Comparison of ENCODE assay signal across 10 mouse cellular contexts in genomic region chr17:14672402-14672801, GRCm38 (mm10). TPM values are rescaled to one million over a fixed set of nuclear protein-coding genes. Genes with fewer than 3 reads are reported as not detected.
DNase-seq lines count a peak whose midpoint lies in the region; ATAC-seq and TF ChIP-seq lines count a peak whose summit lies in the region.
"Had no signal": no experiment of that assay in that cellular context is flagged by ENCODE, and none has a peak within 500 bp of the region (broad histone marks: within the 10 kb centered on the region; RNA-seq: fewer than 3 reads in every experiment).

No protein-coding gene starts in this region.

- no peaks in the 10 kb centered on the region for H3K36me3 ChIP-seq in hindbrain, postnatal 0 days (ENCODE audit: insufficient read depth, low read length)
- no peaks in the 10 kb centered on the region for H3K36me3 ChIP-seq in hindbrain, embryonic 12.5 days
- H3K36me3 ChIP-seq in kidney, embryonic 14.5 days (ENCODE audit: control insufficient read depth, insufficient read depth, low read length): no peaks in the 10 kb centered on the region

- H3K27ac ChIP-seq in hindbrain, postnatal 0 days: no peak overlapping the region
- no peak overlapping the region for H3K27ac ChIP-seq in hindbrain, embryonic 12.5 days
- no peak overlapping the region for H3K27ac ChIP-seq in kidney, embryonic 14.5 days (ENCODE audit: low read depth, low read length)
- H3K27ac ChIP-seq: liver, embryonic 14.5 days; stomach, embryonic 15.5 days had no signal

- no peaks in the 10 kb centered on the region for H3K27me3 ChIP-seq in hindbrain, postnatal 0 days (ENCODE audit: insufficient read depth, low read length)
- H3K27me3 ChIP-seq in hindbrain, embryonic 12.5 days: no peaks in the 10 kb centered on the region
- no peaks in the 10 kb centered on the region for H3K27me3 ChIP-seq in kidney, embryonic 14.5 days (ENCODE audit: control insufficient read depth, insufficient read depth, low read length)
- H3K27me3 ChIP-seq: stomach, embryonic 15.5 days had no signal

- H3K4me1 ChIP-seq in hindbrain, postnatal 0 days (ENCODE audit: insufficient read depth, low read length): no peaks in the 10 kb centered on the region
- 0 out of 2 replicates have a peak, but pooled peaks cover 4% of the 10 kb centered on the region for H3K4me1 ChIP-seq in hindbrain, embryonic 12.5 days
- no peaks in the 10 kb centered on the region for H3K4me1 ChIP-seq in kidney, embryonic 14.5 days (ENCODE audit: control insufficient read depth, insufficient read depth, low read length)
- H3K4me1 ChIP-seq: stomach, embryonic 15.5 days had no signal

- TF ChIP-seq CTCF in hindbrain, postnatal 0 days (IDR thresholded peaks at IDR 0.05; ENCODE audit: low read depth): no peak

- 29% methylated on average over 5 of the region's 5 CpGs for WGBS in hindbrain, postnatal 0 days
- 40% methylated on average over 5 of the region's 5 CpGs for WGBS in hindbrain, embryonic 12.5 days
- 48% methylated on average over 5 of the region's 5 CpGs for WGBS in kidney, embryonic 14.5 days

- H3K9me3 ChIP-seq in hindbrain, postnatal 0 days (ENCODE audit: low read length): no peaks in the 10 kb centered on the region
- H3K9me3 ChIP-seq in hindbrain, embryonic 12.5 days (replicated peaks): no peaks in the 10 kb centered on the region
- no peaks in the 10 kb centered on the region for H3K9me3 ChIP-seq in kidney, embryonic 14.5 days (ENCODE audit: control insufficient read depth, low read length)
- H3K9me3 ChIP-seq: stomach, embryonic 15.5 days had no signal

- ATAC-seq in hindbrain, postnatal 0 days: peak; percentile 70
- ATAC-seq in hindbrain, embryonic 12.5 days (ENCODE audit: low FRiP score): no peak
- ATAC-seq in kidney, embryonic 14.5 days (ENCODE audit: low FRiP score, low TSS enrichment): no peak

- peak; percentile 64 for DNase-seq in hindbrain, postnatal 0 days (ENCODE audit: low spot score)
- DNase-seq in ZHBTc4 (ENCODE audit: low read depth, low spot score): peak; percentile 7
- DNase-seq in cerebellum, postnatal 14 days: peak; percentile 82 to 84
- DNase-seq in layer of hippocampus, adult 8-10 months (ENCODE audit: low spot score in 2 of 2): peak; percentile 33 to 46
- DNase-seq in testis, postnatal 14 days (ENCODE audit: low spot score): peak; percentile 44
- no peak for DNase-seq in thymus, postnatal 14 days

- no peak overlapping the region for H3K9ac ChIP-seq in hindbrain, postnatal 0 days (replicated peaks; ENCODE audit: low read length)
- H3K9ac ChIP-seq in hindbrain, embryonic 12.5 days: no peak overlapping the region
- H3K9ac ChIP-seq in kidney, embryonic 14.5 days (ENCODE audit: low read depth, low read length): no peak overlapping the region
- H3K9ac ChIP-seq: liver, embryonic 14.5 days; stomach, embryonic 15.5 days had no signal

- H3K4me3 ChIP-seq in hindbrain, postnatal 0 days (ENCODE audit: low read length): no peak overlapping the region
- H3K4me3 ChIP-seq in hindbrain, embryonic 12.5 days: no peak overlapping the region
- H3K4me3 ChIP-seq in kidney, embryonic 14.5 days (ENCODE audit: low read length): no peak overlapping the region
- H3K4me3 ChIP-seq: stomach, embryonic 15.5 days had no signal

- no peak overlapping the region for H3K4me2 ChIP-seq in hindbrain, postnatal 0 days (ENCODE audit: low read depth, low read length)
- no peak overlapping the region for H3K4me2 ChIP-seq in hindbrain, embryonic 12.5 days (replicated peaks)
- no peak overlapping the region for H3K4me2 ChIP-seq in kidney, embryonic 14.5 days (replicated peaks; ENCODE audit: low read depth, low read length)
- H3K4me2 ChIP-seq: stomach, embryonic 15.5 days had no signal

RNA-seq across cellular contexts. Expression of gene Thbs2, which starts 21.6 kb away (rescaled TPM):
- total RNA-seq in hindbrain, postnatal 0 days (2014; rRNA removed): 9.8 and 10.8 TPM in 2 replicates
- 5.1 and 5.5 TPM in 2 replicates for polyA plus RNA-seq in hindbrain, postnatal 0 days (2015; fragmentation: Nextera tagmentation; extraction: Ambion mirVana)
- 15.1 and 20.6 TPM in 2 replicates for polyA plus RNA-seq in hindbrain, embryonic 12.5 days (2016; fragmentation: Nextera tagmentation; extraction: Ambion mirVana)
- 1 to 10 TPM; 3.5 to 8.7 (median 5.0) TPM for total RNA-seq in layer of hippocampus, adult 8-10 months (2022)
- polyA plus RNA-seq in kidney, embryonic 14.5 days (2014; fragmentation: Nextera tagmentation; extraction: Ambion mirVana): 3.9 and 6.9 TPM in 2 replicates
